Mouse (Mus musculus): ENCODE data around the gene Vmo1.
"Not testable (repeated sequence)": the region's sequence is repeated elsewhere in the genome, so short reads cannot be mapped to it uniquely, and the experiment has no call there.

Gene Vmo1

DNA sequence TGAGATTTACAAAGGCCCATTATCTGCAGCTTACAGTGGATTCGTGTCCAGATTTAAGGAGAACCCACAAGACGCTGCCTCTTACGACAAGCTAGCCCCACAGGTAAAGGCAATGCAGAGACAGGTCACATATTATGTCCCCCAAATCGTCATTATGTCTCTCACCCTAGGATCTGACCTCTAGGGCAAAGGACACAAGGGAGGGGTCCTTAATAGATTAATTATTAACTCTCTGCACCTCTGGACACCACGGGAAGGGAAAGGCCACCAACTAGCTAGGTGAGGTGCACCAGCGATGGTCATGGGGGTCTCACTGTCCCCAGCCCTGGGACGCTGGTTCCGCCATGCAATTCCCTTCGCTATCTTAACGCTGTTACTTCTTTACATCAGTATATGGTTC lies 4.5 kb upstream of the Vmo1 start, which contains the start of gene Gltpd2:
Gene Gltpd2, plus strand, starts transcription at position 274 of the 400 bp plus-strand sequence.
- DNase-seq, result no peak

DNA sequence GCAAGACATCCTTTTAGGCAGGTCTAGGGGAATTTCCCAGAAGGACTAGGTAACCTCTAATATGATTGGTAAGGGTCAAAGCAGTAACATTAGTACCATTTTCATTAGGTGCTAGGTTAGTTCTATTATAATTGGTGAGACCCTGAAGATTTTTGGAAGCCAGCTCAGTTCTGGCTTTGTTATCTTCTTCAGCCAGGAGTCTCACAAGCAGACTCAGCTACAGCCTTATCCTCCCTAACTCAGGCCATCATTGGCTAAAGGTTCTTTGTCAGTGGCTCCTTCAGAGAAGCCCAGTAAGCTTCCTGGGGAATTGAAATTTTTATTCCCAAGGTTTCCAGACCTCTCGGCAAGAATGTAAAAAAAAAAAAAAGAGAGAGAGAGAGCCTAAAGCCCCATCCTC lies 4.0 kb upstream of the Vmo1 start:
- no peak for DNase-seq

DNA sequence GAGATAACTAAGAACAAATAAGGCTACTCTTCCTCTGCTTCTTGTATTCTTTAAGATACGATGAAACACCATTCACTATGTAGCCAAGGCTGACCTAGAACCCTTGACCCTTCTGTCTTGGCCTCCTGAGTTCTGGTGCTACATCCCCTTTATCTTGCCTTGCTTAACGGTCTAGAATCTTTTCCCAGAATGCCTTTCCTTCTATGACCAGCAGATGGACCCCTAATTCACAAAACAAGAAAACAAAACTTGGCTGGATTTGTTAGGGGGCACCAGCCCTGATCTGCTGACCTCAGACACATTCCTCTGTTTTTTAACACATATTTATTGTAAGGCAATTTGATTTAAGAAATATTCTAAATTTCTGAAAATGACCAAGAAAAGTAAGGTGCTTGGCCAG lies 1.9 kb upstream of the Vmo1 start:
- peak; percentile 74 for DNase-seq

DNA sequence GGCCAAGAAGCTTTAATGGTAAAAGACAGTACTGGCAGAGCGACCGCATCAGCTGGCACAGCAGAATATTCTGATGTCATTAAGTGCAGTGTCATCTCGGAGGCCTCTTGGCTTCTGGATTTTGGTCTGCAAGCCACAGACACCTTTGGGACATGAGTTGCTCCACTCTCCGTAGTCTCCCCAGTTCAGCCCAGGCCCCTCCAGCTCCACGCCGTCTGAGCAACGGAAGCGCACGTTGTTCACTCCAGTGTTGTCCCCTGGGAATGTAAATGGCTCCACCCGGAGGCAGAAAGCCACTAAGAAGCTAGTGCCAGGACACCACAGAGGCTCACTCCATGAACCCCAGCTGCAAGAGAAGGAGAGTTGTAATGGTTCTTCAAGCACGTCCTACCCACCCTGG lies 896 bp downstream of the Vmo1 start:
- peak; percentile 47 for DNase-seq

DNA sequence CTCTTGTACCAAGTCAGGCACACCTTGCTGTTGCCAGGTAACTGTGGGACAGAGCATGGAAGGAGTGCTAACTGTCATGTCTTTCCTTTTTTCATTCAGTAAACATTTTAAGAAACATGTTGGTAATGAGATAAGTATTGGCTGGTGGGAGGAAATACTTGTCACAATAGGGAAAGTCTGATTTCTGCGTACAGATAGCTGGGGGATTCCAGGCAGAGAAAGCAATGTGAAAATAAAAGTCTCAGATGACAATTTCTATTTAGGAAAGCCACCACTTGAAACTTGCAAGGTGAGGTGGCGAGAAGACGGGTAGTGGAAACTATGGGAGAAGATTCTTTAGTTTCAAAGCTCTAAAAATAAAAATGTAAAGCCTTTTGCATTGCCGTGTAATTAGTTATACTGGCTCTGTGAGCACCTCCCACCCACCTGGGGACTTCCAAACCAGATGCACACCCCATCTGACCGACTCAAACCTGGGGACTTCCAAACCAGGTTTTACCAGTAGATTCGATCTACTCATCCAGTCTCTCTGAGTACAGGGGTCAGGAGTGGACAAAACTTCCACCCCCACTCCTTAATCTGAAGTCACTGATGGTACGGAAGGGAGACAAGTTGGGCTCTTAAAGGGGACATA lies 1.6 kb downstream of the Vmo1 start:
- no peak for DNase-seq

DNA sequence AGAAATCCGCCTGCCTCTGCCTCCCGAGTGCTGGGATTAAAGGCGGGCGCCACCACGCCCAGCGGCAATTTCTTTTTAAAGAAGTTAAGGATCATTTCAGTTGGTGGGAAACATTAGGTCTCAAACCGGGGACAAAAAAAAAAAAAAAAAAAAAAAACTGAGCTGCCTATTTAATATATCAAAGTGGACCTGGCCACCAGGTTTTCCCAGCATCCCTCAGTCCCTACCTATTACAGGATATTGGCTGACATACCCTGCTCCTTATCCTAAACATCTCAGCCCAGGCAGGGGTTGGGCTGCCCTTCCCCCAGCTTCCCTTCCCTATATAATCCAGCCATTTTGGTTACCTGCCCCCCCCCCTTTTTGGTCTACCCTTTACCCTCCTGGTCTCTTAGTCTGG lies 2.6 kb downstream of the Vmo1 start:
- no peak for DNase-seq

DNA sequence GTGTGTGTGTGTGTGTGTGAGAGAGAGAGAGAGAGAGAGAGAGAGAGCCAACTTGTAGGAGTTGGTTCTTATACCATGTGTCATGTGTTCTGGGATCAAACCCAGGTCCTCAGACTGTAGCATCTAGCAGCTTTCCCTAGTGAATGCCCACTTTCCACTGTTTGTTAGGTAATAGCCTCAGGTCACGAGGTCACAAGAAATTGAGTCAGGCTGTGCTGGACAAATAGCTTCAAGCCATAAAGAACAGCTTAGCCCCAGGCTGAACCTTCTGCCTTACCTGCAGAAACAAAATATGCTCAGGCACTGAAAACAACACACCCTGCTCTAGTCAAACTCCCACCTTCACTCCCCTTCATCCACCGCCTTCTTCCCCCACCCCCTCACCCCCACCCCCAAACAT lies 3.2 kb downstream of the Vmo1 start:
- DNase-seq, result no peak

DNA sequence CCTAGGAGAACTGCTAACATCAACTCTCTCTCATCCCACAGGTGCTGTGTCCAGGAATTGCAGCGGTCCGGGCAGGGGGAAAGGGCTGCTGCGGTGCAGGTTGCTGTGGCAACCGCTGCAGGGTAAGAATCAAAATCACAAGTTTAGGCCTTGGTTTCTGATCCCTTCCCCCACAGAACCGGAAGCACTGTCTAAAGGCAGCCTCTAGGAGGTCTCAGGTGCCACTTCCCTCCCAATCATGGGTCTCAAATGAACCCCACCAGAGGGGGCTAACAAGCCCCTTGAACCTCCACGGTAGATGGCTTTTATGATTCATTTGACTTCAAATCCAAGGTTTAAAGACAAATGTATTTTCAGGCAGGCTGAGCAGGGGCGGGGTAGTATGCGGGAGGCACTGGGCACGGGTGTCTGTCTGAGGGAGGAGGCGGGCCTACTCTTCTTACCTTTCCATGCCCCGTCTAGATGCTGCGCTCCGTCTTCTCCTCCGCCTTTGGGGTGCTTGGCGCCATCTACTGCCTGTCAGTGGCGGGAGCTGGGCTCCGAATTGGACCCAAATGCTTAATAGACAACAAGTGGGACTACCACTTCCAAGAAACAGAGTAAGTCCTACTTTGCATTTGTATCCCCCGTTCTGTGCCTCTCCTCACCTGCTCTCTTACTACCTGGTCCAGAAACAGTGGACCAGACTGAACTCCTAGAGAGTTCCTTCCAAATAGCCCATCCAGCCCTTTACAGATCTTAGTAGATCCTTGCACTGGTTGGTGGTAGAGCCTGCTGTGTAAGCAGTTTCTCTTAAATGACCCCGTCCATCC lies 4.5 kb downstream of the Vmo1 start:
- peak; percentile 59 for DNase-seq

DNA sequence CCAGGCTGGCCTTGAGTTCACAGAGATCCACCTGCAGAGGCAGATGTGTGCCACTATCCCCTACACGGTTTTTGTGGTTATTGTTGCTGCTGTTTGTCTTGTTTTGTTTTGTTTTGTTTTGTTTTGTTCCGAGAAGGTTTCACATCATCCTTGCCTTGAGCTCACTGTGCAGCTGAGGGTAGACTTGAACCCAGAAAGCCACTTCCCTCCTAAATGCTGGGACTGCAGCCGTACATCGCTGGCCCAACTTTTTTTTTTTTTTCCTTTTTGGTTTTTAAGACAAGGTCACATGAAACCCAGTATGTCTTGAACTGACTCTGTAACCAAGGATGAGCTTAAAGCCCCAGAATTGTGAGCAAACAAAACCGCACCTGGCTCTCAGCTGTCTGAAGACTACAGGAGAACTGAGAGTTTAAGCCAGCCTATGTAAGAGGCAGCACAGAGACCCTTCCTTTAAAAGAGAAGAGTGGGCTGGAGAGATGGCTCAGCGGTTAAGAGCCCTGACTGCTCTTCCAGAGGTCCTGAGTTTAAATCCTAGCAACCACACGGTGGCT lies 7.4 kb downstream of the Vmo1 start:
- no peak for DNase-seq

DNA sequence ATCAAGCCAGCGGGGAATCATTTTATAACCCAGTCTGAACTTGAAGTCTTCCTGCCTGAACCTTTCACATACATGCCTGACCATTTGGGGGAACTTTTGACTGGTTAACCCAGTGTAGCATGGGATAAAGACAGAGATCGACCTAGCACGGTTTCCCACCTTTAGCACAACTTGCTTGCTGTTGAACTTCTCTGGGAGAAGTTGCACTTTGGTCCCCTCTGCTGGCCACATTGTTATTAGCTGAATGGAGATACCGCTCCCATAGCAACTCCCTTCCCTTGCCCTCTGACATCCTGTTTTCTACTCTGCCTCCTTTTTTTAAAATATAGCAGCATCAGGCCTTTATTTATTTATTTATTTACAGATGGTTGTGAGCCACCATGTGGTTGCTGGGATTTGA lies 8.0 kb downstream of the Vmo1 start:
- DNase-seq, result peak; percentile 91

DNA sequence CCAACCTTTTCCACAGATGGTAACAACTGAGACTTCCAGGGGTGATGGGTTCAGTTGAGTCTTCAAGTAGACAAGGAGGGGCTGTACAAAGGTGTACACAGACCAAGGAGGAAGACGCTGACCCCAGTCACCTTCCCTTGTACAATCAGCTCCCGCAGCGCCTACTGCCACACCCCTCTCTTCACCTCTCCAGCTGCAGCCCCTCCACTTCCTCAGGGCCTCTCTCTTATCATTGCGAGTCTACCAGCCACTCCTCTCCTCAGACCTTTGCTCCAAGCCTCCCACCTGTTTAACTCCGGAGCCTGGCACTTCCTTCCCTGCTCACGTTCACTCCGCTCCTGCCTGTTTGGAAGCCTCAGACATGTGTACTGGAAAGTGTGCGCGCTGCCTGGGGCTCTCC lies 9.4 kb downstream of the Vmo1 start, which contains the start of gene Tm4sf5:
Gene Tm4sf5, plus strand, starts transcription at position 275 of the 400 bp plus-strand sequence.
- DNase-seq, result no peak

DNA sequence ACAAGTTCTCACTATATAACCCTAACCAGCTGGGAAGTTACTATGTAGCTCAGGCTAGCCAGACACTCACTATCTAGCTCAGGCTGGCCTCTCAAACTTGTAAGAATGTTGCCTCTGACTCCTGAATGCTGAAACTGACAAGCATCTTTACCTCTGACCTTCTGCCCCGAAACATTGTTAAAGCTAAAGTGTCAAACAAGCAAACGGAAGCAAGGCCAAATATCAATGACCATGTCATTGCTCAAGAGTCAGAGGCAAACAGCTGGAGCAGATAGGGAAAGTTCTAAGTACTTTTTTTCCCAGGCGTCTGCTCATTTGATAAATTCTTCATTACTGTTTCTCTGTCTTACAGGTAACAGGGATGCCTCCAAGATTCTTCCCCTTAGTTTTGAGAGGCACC lies 12.4 kb downstream of the Vmo1 start:
- no peak for DNase-seq

DNA sequence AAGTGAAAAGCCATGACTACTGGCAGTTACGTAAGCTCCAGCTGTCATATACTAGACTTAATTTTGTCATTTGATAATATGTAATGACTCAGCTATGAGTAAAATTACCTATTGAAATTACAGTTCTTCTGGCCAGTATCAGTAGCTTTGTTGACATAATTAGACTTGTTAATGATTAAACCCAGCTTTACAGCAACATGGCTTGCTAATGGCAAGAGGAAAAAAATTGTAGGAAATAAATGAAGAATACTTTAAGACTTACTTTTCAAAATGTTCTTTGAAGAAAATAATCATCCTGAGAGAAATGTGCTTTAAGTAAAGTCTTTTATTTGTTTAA lies 14.0 kb downstream of the Vmo1 start:
- no peak for DNase-seq

DNA sequence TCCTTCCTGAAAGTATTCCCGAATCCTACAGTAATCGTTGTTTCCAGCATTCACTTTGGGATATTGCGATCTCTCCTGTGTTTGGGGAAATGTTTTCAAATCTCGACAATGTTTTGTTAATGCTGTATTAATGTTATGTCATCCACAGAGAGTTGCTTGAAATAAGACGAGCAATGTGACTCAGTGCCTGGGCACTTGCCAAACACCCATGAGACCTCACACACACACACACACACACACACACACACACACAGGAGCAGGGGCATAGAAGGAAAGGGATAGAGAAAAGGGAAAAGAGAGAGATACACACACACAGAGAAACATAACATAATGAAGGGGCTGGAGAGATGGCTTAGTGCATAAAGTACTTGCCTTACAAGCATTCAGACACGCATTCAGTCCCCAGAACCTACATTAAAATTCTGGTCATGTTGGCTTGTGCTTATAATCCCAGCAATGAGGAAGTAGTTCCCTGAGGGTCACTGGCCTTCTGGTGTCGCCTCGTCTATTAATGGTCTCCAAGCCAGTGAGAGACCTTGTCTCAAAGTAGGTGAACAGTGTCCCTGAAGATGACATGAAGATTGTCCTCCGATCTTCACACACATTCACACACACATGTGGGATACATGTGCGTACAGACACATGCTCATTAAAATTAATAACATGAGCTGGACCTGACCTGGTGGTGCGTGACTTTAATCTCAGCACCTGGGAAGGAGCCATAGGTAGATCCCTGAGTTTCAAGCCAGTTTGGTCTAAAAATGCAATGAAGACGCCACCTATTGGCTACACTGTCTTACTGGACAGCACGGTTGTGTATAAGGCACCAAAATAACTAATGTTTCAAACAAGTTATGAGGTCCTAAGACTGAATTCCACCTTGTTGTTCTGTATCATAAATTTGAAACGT lies 14.6 kb downstream of the Vmo1 start:
- DNase-seq, result peak; percentile 52

DNA sequence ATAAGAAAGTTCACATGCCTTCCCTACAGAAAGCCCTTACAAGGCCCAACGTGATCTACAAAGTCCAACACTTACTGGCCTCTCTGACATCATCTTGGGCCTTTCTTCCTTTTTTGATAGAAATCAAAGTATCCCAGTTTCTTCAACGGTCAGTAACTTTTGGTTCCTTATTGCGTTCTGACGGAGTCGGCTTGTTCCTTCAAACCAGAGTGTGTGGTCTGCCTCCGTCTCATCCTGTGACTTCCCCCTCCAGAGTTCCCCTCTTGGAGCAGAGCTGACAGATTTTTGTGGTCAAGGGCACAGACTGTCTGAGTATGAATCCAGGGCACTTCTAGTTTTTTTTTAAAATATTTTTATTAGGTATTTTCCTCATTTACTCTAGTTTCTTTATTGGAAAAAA lies 24.7 kb downstream of the Vmo1 start:
- DNase-seq, result no peak

DNA sequence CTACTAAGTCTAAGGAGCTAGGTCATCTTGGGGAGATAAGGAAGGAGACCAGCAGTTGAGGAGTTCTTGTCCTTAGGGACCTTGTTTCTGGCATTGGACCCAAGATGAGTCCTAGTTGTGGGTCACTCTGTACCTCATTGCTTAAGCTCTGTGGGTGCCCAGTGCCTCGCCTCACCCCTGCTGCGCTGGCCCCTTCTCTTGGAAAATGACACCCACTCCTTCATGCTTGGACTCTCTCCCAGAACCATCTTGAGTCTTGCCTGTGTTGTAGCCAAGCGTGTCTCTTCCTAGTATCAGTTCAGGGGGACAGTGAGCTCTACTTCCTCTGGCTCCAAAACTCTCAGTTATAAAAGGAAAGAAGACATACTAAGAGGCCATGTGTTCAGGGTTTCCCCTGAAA lies 25.3 kb downstream of the Vmo1 start:
- DNase-seq, result peak; percentile 39

DNA sequence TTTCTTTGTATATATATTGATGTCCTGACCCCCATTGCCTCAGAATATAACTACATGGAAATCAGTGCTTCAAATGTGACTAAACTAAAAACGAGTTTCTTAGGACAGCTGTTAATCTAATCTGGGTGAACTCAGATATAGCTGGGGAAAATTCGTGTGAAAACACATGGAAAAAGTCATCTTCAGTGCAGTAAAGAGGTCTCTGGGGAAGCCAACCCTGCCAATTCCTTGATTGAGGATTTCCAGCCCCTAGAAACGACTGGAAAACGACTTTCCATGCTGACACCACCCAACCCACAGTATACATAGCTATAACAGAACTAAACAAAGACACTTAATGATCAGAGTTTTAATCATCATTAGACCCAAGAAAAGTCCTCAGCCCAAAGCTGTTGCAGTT lies 26.6 kb downstream of the Vmo1 start:
- DNase-seq, result no peak

DNA sequence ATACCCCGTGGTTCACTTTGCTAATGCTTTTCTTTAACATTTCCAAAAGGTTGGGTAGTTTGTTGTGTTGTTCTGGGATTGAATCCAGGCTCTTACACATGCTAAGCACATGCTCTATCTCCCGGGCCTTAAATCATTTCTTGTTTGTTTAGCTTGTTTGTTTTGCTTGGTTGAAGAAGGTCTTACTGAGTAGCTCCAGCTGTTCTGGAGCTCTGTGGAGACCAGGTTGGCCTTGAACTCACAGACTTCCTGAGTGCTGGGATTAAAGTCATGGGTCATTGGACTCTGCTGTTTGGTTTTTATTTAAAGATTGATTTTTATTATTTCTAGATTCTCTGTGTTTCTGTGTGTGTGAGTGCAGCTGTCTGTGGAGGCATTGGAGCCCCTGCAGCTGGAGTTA lies 28.9 kb downstream of the Vmo1 start:
- no peak for DNase-seq

DNA sequence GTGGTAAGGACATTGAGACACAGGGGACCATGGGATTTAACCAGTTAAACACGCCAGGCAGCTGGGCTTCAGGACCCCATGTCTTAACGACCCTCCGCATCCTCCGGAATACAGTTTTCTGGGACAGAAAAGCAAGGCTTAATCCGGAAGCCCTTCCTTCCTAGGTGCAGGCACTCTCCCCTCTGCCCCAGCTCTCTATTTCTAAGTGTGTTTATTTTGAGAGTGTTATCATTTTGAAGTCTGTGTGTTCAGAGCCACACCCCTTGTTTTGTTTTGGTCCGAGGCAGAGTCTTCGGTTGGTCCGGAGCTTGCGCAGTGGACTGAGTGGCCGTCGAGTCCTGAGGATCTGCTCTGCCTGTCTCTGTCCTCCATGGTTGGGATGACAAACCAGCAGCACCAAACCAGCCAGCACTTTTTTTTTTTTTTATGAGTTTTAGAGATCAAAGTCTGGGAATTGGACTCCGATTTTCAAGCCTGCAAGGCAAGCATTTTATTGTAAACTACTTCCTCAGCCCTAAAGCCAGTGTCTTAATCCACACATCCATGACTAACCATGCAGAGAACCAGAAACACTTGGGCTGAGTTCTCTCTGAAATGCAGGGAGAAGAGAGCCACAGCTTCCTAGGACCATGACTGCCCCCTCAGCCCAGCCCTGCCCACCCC lies 39.4 kb downstream of the Vmo1 start:
- DNase-seq, result peak; percentile 21

DNA sequence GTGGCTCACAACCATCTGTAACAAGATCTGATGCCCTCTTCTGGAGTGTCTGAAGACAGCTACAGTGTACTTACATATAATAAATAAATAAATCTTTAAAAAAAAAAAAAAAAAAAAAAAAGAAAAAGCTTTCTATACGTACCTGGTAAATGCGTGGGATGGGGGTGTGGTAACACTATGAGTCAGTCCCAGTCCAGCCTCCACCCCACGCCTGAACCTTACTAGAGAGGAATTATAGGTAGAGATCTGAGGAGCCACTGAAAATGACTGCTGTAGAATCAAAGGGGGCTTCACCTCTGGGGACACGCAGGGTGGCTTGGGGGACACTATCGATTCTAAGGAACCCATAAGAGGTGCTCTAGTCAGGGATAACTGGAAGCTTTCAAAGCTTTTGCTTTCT lies 41.1 kb downstream of the Vmo1 start:
- not testable (repeated sequence) for DNase-seq

DNA sequence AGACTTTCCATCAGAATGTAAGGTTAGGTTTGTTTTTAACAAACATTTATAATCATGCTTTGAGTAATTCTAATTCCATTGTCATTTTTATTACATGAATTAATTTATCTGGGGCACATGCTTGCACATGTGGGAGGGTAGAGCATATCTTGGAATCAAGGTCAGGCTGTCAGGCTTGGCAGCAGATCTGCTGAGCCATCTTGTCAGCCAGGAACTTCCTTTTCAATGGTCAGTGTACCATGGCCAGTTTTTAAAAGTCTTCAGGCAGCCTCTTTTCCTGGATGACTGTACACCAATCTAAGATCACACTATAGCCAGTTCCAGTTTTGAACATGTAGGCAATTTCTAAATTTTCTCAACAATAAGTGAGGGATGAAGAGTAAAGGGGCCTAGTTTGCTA lies 41.7 kb downstream of the Vmo1 start:
- no peak for DNase-seq

DNA sequence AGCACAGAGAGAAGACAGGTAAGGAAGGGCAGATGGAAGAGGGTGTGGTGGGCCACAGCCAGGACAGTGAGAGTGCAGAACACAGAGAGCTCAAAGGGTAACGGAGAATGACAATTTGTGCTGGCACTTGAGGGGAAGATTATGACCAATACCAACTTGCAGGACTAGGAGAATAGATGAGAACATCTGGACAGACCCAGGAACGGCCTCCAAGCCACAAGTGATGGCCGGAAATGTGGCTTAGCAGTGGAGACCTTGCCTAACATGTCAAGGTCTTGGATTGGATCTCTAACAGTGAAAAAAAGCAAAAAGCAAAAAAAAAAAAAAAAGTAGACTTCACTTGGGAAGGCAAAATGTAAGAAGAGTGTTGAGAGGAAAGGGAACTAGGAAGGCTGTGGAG lies 44.7 kb downstream of the Vmo1 start:
- DNase-seq, result no peak
